Mouse (Mus musculus): Measurements from ENCODE around the gene Cmip. TPM values are rescaled to one million over a fixed set of nuclear protein-coding genes. Genes with fewer than 3 reads are reported as not detected.

Gene Cmip
- polyA plus RNA-seq, 1 experiment, result 103 TPM

DNA sequence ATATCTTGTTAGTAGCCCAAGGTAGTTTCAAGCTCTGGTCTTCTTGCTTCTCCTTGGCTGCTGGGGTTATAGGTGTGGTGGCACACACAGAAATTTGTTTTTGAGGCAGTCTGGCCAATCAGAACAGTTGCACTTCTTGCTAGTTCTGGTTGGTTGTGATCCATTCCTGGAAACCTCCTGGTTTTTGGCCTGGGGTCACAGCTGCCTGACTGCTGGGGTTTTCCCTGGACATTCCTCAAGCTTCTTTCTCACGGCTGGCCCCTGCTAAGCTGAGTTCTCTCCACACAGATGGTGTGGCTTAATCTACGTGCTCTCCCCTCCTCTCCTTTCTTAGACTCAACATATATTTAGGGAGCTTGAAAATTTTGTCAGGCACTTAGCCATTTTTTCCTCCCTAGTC is 73.0 kb downstream of the Cmip start:
- no peaks in the 10 kb centered on the region for H3K27me3 ChIP-seq (ENCODE audit: control insufficient read depth, insufficient read depth, low read length)
- H3K27ac ChIP-seq (ENCODE audit: control insufficient read depth, insufficient read depth, low read length), result no peak overlapping the region
- H3K4me3 ChIP-seq (ENCODE audit: control insufficient read depth, insufficient read depth, low read length), result no peak overlapping the region
- H3K36me3 ChIP-seq (ENCODE audit: control insufficient read depth, insufficient read depth, low read length), result no peaks in the 10 kb centered on the region
- no peak for DNase-seq
- H3K4me1 ChIP-seq (replicated peaks; ENCODE audit: control insufficient read depth, insufficient read depth, low read length), result peaks cover 20% of the 10 kb centered on the region
- 94% methylated on average over 2 of the region's 2 CpGs for WGBS
- TF ChIP-seq CTCF (IDR thresholded peaks at IDR 0.05; ENCODE audit: borderline replicate concordance, control insufficient read depth, extremely low read depth, insufficient read depth, low read length, poor library complexity), result no peak
- no peak for TF ChIP-seq POLR2A (IDR thresholded peaks at IDR 0.05; ENCODE audit: control insufficient read depth, extremely low read depth, insufficient read depth, low read length, poor library complexity)

DNA sequence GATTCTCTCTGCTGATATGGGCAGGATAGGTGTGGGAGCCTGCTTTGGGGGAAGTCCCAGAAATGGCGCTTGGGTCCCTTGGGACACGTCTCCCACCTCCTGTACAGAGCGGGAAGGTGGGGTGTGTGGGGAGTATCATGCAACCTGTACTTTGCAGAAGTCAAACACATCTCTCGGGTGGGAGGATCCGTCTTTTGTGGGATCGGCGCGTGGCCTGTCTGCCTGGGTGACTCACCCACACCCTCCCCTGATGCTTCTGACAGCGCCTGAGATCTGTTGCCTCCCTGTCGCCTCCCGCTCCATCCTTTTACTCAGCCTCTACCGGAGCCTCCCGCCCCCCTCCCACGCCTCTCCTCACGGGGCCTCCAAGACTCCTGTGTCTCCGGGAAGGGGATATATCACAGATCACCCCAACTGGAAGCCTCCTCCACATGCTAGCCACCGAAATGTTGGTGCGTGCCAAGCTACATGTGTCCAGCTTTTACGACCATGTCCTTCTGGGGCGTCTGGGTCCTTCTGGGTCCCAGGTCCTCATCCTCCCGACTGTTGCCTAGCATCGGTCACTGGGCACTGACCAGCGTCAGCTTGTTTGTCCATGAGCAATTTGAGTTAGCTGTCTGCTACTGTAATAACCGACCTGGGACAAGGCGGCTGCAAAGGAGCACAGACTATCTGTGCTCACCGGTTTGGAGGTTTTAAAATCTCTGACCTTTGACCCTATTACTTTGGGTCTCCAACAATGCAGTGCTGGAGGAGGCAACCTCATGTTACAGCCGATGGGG is 75.6 kb downstream of the Cmip start:
- Histone ChIP-seq H3K27ac (ENCODE audit: control insufficient read depth, insufficient read depth, low read length) (no peak overlapping the region), H3K4me1 (replicated peaks; ENCODE audit: control insufficient read depth, insufficient read depth, low read length) (peaks cover 24% of the 10 kb centered on the region), H3K4me3 (ENCODE audit: control insufficient read depth, insufficient read depth, low read length) (no peak overlapping the region), H3K36me3 (ENCODE audit: control insufficient read depth, insufficient read depth, low read length) (no peaks in the 10 kb centered on the region), H3K27me3 (ENCODE audit: control insufficient read depth, insufficient read depth, low read length) (no peaks in the 10 kb centered on the region)
- TF ChIP-seq POLR2A (IDR thresholded peaks at IDR 0.05; ENCODE audit: control insufficient read depth, extremely low read depth, insufficient read depth, low read length, poor library complexity), result no peak
- DNase-seq, result no peak
- 92% methylated on average over 27 of the region's 27 CpGs for WGBS

DNA sequence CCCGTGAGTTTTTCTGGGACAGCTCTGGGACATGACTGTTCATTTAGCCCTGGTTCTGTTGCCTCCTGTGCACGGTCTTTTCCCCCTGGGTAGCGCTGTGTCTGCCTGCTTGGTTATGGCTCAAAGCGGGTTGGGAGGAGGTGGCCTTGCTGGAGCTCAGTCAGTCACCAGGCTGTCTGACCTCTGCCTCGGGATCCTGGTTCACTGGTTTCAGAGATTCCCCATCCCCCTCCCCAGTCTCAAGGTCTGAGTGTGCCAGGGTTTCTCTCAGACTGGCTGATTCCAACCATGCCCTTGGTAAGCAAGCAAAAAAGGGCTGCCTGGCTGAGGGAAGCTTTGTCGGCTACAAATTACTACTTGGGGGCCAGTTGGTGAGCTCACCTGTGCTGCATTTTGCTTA is 76.8 kb downstream of the Cmip start:
- DNase-seq, result no peak
- Histone ChIP-seq H3K4me3 (ENCODE audit: control insufficient read depth, insufficient read depth, low read length) (no peak overlapping the region), H3K36me3 (ENCODE audit: control insufficient read depth, insufficient read depth, low read length) (no peaks in the 10 kb centered on the region), H3K27me3 (ENCODE audit: control insufficient read depth, insufficient read depth, low read length) (no peaks in the 10 kb centered on the region), H3K27ac (ENCODE audit: control insufficient read depth, insufficient read depth, low read length) (no peak overlapping the region), H3K4me1 (replicated peaks; ENCODE audit: control insufficient read depth, insufficient read depth, low read length) (peaks cover 25% of the 10 kb centered on the region)
- 74% methylated on average over 6 of the region's 6 CpGs for WGBS
- TF ChIP-seq CTCF (IDR thresholded peaks at IDR 0.05; ENCODE audit: borderline replicate concordance, control insufficient read depth, extremely low read depth, insufficient read depth, low read length, poor library complexity), result no peak
- TF ChIP-seq POLR2A (IDR thresholded peaks at IDR 0.05; ENCODE audit: control insufficient read depth, extremely low read depth, insufficient read depth, low read length, poor library complexity), result no peak

DNA sequence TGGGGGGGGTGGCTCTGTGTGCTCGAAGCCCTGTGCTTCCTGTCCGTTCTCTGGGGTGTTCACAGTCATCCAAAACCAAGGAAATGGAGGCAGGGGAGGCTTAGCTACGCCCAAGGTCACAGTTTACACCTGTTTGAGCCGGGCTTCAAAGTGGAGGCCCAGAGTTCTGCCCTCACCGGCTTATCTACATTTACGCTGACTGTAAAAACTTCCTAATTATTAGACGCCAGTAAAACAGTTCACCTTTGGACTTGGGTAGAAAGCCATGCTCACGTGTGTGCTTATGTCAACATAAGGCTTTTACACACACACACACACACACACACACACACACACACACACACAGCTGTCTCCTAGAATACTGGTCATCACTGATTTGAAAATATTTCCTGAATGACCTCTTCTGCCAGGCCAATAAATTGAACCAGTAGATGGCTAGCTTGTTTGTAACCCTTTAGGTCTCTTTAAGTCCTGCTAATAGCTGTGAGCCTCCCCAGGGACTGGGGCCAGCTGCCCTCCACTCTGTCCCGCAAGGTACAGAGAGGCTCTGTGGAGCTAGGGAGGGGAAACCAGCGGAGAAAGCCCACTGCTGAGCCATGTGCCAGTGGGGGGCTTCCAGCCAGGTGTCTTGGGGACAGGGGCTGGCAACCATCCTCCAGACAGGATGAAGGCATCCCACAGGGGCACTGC is 77.3 kb downstream of the Cmip start:
- Histone ChIP-seq H3K36me3 (ENCODE audit: control insufficient read depth, insufficient read depth, low read length) (no peaks in the 10 kb centered on the region), H3K27ac (ENCODE audit: control insufficient read depth, insufficient read depth, low read length) (no peak overlapping the region), H3K4me3 (ENCODE audit: control insufficient read depth, insufficient read depth, low read length) (no peak overlapping the region), H3K27me3 (ENCODE audit: control insufficient read depth, insufficient read depth, low read length) (no peaks in the 10 kb centered on the region), H3K4me1 (replicated peaks; ENCODE audit: control insufficient read depth, insufficient read depth, low read length) (peaks cover 28% of the 10 kb centered on the region)
- TF ChIP-seq POLR2A (IDR thresholded peaks at IDR 0.05; ENCODE audit: control insufficient read depth, extremely low read depth, insufficient read depth, low read length, poor library complexity), result no peak
- no peak for TF ChIP-seq CTCF (IDR thresholded peaks at IDR 0.05; ENCODE audit: borderline replicate concordance, control insufficient read depth, extremely low read depth, insufficient read depth, low read length, poor library complexity)
- no peak for DNase-seq
- 60% methylated on average over 10 of the region's 10 CpGs for WGBS

DNA sequence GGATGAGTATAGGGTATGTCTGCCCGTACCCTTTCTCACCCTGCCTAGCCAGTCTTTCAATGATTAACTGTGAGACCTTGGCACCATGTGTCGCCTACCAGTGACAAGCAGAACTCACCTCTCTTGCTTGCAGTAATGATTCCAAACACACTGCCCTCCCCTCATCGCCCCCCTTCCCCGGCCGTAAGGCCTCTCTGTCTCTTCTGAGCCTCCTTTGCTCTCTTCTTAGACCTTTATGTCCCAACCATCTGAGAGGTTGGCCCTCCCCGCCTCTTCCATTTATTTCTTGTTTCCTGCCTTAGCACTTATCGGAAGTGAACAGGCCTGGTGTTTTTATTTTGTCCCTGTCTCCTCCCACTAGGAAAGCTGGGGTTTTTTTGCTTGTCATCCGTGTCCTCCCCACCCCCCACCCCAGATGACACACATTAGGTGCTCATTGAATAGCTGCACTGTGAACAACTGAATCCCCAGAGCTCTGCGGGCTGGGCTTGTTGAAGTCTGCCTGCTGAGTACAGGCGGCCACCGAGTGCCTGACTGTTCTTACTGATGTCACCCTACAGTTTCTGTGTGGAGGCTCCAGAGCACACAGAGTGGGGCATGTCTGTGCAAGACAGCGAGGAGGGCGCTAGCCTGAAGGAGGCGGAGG is 78.0 kb downstream of the Cmip start:
- Histone ChIP-seq H3K36me3 (ENCODE audit: control insufficient read depth, insufficient read depth, low read length) (no peaks in the 10 kb centered on the region), H3K4me3 (ENCODE audit: control insufficient read depth, insufficient read depth, low read length) (no peak overlapping the region), H3K27me3 (ENCODE audit: control insufficient read depth, insufficient read depth, low read length) (no peaks in the 10 kb centered on the region), H3K27ac (ENCODE audit: control insufficient read depth, insufficient read depth, low read length) (no peak overlapping the region), H3K4me1 (replicated peaks; ENCODE audit: control insufficient read depth, insufficient read depth, low read length) (peaks cover 33% of the 10 kb centered on the region)
- no peak for DNase-seq
- 70% methylated on average over 14 of the region's 14 CpGs for WGBS
- TF ChIP-seq CTCF (IDR thresholded peaks at IDR 0.05; ENCODE audit: borderline replicate concordance, control insufficient read depth, extremely low read depth, insufficient read depth, low read length, poor library complexity) (no peak), POLR2A (IDR thresholded peaks at IDR 0.05; ENCODE audit: control insufficient read depth, extremely low read depth, insufficient read depth, low read length, poor library complexity) (no peak)

DNA sequence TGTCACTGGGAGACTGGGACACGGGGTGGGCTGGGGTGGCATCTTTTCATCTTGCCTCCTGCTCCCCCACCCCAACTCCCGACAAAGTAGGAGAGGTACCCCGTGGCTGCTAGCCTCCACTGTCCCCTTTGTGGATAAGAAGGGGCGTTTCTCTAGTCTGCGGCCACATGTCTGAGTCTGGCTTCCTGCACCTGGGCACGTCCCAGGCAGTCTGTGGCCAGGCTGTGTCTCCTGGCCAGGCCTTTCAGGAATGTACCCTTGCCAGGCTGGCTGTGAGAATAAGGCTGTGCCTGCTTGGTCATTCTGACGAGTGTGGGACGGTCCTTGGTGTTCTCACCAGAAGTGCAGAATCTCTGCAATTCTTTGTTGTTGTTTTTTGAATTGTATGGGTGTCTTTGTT is 78.6 kb downstream of the Cmip start:
- H3K4me3 ChIP-seq (ENCODE audit: control insufficient read depth, insufficient read depth, low read length), result no peak overlapping the region
- no peaks in the 10 kb centered on the region for H3K27me3 ChIP-seq (ENCODE audit: control insufficient read depth, insufficient read depth, low read length)
- no peak for DNase-seq
- no peak overlapping the region for H3K27ac ChIP-seq (ENCODE audit: control insufficient read depth, insufficient read depth, low read length)
- peaks cover 36% of the 10 kb centered on the region for H3K4me1 ChIP-seq (replicated peaks; ENCODE audit: control insufficient read depth, insufficient read depth, low read length)
- TF ChIP-seq POLR2A (IDR thresholded peaks at IDR 0.05; ENCODE audit: control insufficient read depth, extremely low read depth, insufficient read depth, low read length, poor library complexity) (no peak), CTCF (IDR thresholded peaks at IDR 0.05; ENCODE audit: borderline replicate concordance, control insufficient read depth, extremely low read depth, insufficient read depth, low read length, poor library complexity) (no peak)
- H3K36me3 ChIP-seq (ENCODE audit: control insufficient read depth, insufficient read depth, low read length), result no peaks in the 10 kb centered on the region
- 30% methylated on average over 8 of the region's 8 CpGs for WGBS
